Mouse (Mus musculus) megakaryocyte, embryonic 14.5 days (primary cell): ENCODE data around the gene Gng7.

Source experiments
- FLI1 ChIP-seq: IDR thresholded peaks from 2 replicates; pipeline ENCODE4 v1.6.1; 2012; ENCODE audit warnings: low read length, inconsistent platforms, mixed read lengths
- GATA1 ChIP-seq: IDR thresholded peaks from 3 replicates; pipeline ENCODE4 v1.6.1; 2012; ENCODE audit warnings: mixed read lengths, low read length, inconsistent platforms, borderline replicate concordance

GRCm38 (mm10) chr10:80902273-80902940 is 112.3 kb downstream of the Gng7 start:
- no peak for TF ChIP-seq GATA1
- TF ChIP-seq FLI1, result no peak
